Mouse (Mus musculus) left cerebral cortex, postnatal 14 days (tissue): ENCODE data around the gene Capn9. TPM values are rescaled to one million over a fixed set of nuclear protein-coding genes. Genes with fewer than 3 reads are reported as not detected.

ENCODE experiments used
- DNase-seq, 2 experiments: peaks; one replicate each; pipeline ENCODE4 v3.0.0; 2021 to 2022; ENCODE audit warnings: low spot score in 2 of 2, mixed read lengths in 1 of 2
- intact Hi-C: fragments of 180-260 bp; cut with DNase I; formaldehyde crosslinking; loops from one replicate; pipeline ENCODE4 v1.15.1; 2025
- total RNA-seq, 2 experiments: library from RNA; stranded (reverse); gene quantifications; 2 replicates each; pipeline ENCODE4 v1.2.3; 2021

Gene Capn9
- total RNA-seq, 2 experiments from 2014 or later, result not detected

GRCm38 (mm10) chr8:124633001-124633703 lies 57.2 kb downstream of the Capn9 start:
- intact Hi-C loops, result no loop called here

DNA sequence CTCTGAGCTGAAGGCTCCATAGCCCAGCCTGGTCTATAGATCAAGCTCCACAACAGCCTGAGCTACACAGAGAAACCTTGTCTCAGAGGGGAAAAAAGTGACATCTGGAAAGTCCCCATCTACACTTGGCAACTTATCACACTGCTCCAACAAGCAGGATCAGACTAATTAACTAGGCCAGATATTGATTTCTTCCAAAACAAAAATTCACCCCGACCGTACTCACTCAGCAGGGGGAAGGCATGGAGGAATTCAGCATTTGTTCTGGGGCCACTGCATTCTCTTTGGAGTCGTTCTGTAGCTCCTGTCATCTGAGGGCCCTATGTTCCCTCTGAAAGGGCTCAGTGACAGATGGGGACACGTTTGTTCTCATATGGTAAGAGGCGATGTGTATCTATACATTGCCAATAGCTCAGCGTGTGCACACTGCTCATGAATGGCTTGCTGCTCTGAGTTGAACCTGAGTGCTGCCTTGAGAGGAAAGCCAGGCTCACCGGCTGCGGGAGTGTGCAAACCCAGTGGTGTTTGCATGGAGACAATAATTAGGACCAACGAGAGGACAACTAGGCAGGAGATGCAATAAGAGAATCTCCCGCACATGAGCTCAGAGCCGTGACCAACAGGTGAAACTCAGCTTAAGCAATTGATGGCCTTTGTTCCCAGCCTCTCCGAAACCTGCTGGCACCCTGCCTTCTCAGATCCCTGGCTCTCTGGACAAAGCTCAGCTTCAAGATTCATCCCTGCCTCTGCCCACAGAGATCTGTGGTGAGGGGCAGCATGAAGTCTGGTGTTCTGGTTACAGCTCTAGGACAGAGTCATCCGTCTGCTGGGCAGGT lies 58.7 kb downstream of the Capn9 start:
- intact Hi-C loops, result no loop called here
- DNase-seq, result no peak

More at GRCm38 (mm10) chr8:124633001-124633703, 57.2 kb downstream of the Capn9 start:
- DNase-seq, result peak; percentile 29 to 78

DNA sequence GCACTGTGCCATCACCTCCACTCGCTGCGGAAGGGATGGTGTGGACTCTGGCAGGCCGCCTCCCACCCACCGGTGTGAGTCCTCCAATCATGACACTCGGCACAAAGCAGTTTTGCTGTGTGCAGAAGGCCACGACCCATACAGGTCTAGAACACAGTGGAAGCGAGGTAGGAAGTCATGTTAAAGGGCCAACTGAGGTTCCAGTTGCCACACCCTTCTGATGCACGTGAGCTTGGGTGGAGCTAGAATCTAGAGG lies 59.3 kb downstream of the Capn9 start:
- no peak for DNase-seq
- intact Hi-C loops, result no loop called here

- intact Hi-C loops, result no loop called here
- no peak for DNase-seq
Observed at GRCm38 (mm10) chr8:124641599-124641998, 65.7 kb downstream of the Capn9 start.

DNA sequence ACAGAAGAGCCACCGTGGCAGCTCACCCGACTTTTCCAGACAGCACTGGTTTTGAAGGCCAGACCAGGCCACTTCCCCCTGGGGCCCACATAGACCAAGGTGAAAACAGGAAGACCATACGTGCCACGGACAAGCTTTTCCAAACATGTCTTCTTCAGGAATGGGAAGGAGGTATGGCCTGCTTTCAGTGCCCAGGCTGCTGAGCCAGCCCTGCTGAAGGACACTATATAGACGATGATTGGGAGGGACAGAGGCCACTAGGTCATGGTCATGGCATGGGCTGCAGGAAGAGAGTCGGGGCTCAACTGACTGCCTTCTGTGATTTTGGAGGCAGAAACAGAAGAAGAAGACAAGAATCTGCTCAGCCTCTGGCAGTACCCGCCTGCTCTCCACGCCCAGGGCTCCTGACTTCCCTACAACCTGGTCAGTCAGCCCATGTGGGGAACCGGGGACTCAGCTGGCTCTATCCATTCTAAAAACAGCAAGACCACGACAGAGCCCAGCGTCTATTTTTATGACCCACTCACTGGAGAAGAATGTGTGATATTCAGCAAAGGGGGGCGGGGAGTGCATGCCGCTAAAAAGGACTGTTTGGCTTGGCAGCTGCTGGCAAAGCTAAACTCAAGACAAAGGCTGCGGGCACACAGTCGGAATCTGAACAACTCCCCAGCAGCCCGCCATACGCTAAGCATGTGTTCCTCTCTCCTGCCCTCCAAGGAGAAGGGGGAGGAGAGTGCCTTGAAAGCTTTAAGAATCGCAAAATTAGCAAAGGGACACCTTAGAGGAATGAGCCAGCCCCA lies 67.8 kb downstream of the Capn9 start:
- intact Hi-C loops, result no loop called here
- peak; percentile 74 to 91 for DNase-seq

DNA sequence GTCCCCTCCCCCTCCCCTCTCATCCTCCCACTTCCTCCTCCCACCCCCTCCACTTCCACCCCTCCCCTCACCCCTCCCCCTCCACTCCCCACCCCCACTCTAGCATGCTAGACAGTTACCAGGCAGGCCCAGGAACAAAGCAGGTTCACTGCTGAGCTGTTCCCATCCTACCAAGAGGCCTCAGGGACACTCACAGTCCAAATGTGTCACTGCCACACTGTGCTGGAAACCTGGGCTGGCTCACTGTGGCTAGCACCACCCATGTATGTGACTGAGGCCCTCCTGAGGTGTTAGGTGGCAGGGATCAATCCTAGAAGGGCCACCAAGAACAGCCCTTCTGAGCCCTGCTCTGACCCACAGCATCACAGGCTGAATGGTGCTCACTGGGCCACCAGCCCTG lies 72.4 kb downstream of the Capn9 start:
- no peak for DNase-seq
- intact Hi-C loops, result no loop called here

DNA sequence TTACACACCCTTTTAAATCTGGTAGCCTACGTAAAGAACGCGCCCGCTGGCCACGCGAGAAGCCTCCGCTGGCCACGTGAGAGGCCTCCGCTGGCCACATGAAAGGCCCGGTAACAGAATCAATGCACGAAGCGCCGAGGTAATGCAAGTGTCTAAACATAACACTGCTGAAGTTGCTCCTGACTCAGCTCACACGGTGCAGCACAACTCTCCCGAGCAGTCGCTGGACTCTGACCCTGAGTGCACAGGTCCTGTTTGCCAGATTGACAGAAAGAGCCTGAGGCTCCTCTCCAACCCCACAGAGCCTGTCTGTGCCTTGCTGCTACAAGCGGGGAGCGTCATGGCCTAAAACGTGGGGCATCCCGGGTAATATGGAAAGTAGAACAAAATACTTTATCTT lies 75.9 kb downstream of the Capn9 start:
- intact Hi-C loops, result no loop called here
- DNase-seq, result no peak

- intact Hi-C loops, result no loop called here
- DNase-seq, result peak in 1 of 2 experiments; percentile 30
Observed at GRCm38 (mm10) chr8:124652546-124652945, 76.6 kb downstream of the Capn9 start.

GRCm38 (mm10) chr8:124653568-124654475 lies 77.9 kb downstream of the Capn9 start:
- intact Hi-C loops, result no loop called here

GRCm38 (mm10) chr8:124657961-124658360 lies 82.0 kb downstream of the Capn9 start:
- no peak for DNase-seq
- intact Hi-C loops, result no loop called here

More at GRCm38 (mm10) chr8:124653568-124654475, 77.9 kb downstream of the Capn9 start:
- no peak for DNase-seq

DNA sequence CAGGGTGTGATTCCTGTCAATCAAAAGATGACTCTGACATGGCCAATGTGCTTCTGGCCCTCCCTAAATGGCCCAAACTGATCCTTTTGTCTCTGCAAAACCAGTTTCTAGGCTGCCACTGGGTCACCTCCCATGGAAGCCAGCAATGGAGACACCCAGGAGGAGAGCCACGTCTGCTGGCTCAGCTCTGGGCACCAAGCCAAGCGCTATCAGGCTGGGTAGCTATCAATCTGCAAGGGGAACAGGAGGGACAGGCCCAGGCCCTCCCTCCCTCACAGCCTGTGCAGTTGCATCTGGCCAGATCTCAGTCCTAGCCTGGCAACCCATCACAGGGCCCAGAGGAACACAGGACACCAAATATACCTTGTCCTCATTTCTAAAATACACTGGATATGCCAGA lies 82.5 kb downstream of the Capn9 start:
- peak in 1 of 2 experiments; percentile 52 for DNase-seq
- intact Hi-C loops, result no loop called here

- peak; percentile 48 to 49 for DNase-seq
- intact Hi-C loops, result loop anchor here (5.0 to 10.0 kb wide), 2 partner anchors 44 to 267 kb away; no protein-coding TSS in a partner anchor
Observed at GRCm38 (mm10) chr8:124661781-124662180, 85.9 kb downstream of the Capn9 start.

GRCm38 (mm10) chr8:124662446-124663111 lies 86.7 kb downstream of the Capn9 start:
- intact Hi-C loops, result loop anchor here (5.0 to 10.0 kb wide), 2 partner anchors 45 to 268 kb away; no protein-coding TSS in a partner anchor
- no peak for DNase-seq

GRCm38 (mm10) chr8:124663112-124663873 lies 87.4 kb downstream of the Capn9 start, which contains the start of gene 2310022B05Rik:
2310022B05Rik (minus strand) TSS chr8:124663369.
- DNase-seq, result peak; percentile 59 to 77
- intact Hi-C loops, result loop anchor here (5.0 to 10.0 kb wide), 2 partner anchors 46 to 268 kb away; no protein-coding TSS in a partner anchor

DNA sequence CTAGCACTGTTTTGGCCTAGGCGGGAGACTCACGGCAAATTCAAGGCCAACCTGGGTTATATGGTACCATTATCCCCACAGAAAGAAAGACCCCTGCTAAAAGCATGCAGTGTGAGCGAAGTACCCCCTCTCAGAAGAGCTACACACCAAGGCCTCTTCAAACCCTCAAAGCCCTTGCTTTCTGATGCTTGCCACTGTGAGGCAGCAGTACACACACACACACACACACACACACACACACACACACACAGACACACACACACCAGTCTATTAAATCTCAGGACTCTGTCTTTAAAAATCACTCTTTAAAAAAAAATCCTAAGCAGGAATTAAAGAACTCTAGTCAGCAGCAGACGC lies 87.9 kb downstream of the Capn9 start:
- intact Hi-C loops, result loop anchor here (5.0 to 10.0 kb wide), 2 partner anchors 47 to 269 kb away; no protein-coding TSS in a partner anchor
- no peak for DNase-seq

GRCm38 (mm10) chr8:124664414-124664813 lies 88.5 kb downstream of the Capn9 start:
- intact Hi-C loops, result loop anchor here (5.0 to 10.0 kb wide), 2 partner anchors 47 to 270 kb away; no protein-coding TSS in a partner anchor
- no peak for DNase-seq
